Comparison of ENCODE assay signal across 22 mouse cellular contexts in the genomic region with DNA sequence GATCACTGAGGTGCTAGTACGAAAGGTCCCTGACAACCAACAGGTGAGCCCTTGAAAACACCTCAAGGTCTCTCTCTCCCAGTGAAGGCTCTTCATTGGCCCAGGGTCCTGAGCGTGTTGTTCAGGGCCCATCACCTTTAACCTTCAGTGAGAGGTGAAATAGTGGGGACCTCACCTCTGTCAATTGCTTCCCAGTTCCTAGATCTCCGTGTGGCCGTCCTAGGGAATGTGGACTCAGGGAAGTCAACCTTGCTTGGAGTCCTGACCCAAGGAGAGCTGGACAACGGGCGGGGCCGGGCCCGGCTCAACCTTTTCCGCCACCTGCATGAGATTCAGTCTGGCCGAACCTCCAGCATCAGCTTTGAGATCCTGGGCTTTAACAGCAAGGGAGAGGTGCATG. TPM values are rescaled to one million over a fixed set of nuclear protein-coding genes. Genes with fewer than 3 reads are reported as not detected.
DNase-seq lines count a peak whose midpoint lies in the region; ATAC-seq lines count a peak whose summit lies in the region.
"Had no signal": no experiment of that assay in that cellular context is flagged by ENCODE, and none has a peak within 500 bp of the region (broad histone marks: within the 10 kb centered on the region; RNA-seq: fewer than 3 reads in every experiment).

No protein-coding gene starts in this region.

- WGBS in neural tube, embryonic 11.5 days = 91% methylated on average over 10 of the region's 10 CpGs

- no peaks in the 10 kb centered on the region for H3K9me3 ChIP-seq in neural tube, embryonic 11.5 days (ENCODE audit: control insufficient read depth, low read length)
- H3K9me3 ChIP-seq: G1E had no signal

- no peak overlapping the region for H3K4me2 ChIP-seq in neural tube, embryonic 11.5 days (ENCODE audit: low read depth)

- H3K36me3 ChIP-seq in neural tube, embryonic 11.5 days (ENCODE audit: control insufficient read depth, insufficient read depth, low read length) = peaks cover 15% of the 10 kb centered on the region

- H3K9ac ChIP-seq in neural tube, embryonic 11.5 days (ENCODE audit: low read length) = no peak overlapping the region

- no peaks in the 10 kb centered on the region for H3K27me3 ChIP-seq in neural tube, embryonic 11.5 days (ENCODE audit: control insufficient read depth, insufficient read depth, low read length)
- H3K27me3 ChIP-seq: CH12.LX, Patski had no signal

- H3K27ac ChIP-seq in neural tube, embryonic 11.5 days (ENCODE audit: low read depth, low read length) = no peak overlapping the region

- H3K4me1 ChIP-seq in neural tube, embryonic 11.5 days (ENCODE audit: control insufficient read depth, insufficient read depth, low read length) = peaks cover 6% of the 10 kb centered on the region

- no peak for ATAC-seq in neural tube, embryonic 11.5 days (ENCODE audit: insufficient read depth, low FRiP score, low TSS enrichment)
- ATAC-seq: activated CD4-positive, CD25-positive, alpha-beta regulatory T cell, adult 4 months; CD4-positive, CD25-positive, alpha-beta regulatory T cell, adult 4 months; Patski had no signal

- peak; percentile 25 for DNase-seq in cerebellum, adult 11-12 months
- DNase-seq in cerebellum, postnatal 36 days = no peak
- peak; percentile 91 for DNase-seq in heart, adult 11 months
- DNase-seq in heart, adult 18-20 months = no peak
- peak; percentile 4 for DNase-seq in neural tube, embryonic 11.5 days (ENCODE audit: low spot score)
- no peak for DNase-seq in neural tube, embryonic 10.5 days (ENCODE audit: extremely low spot score, low spot score)
- DNase-seq: adrenal gland, adult 2 months; adrenal gland, adult 8-10 months; adrenal gland, postnatal 10 days; adrenal gland, postnatal 14 days; adrenal gland, postnatal 25 days; adrenal gland, postnatal 36 days; B cell, adult 2 months; cerebellum, adult 11 months; cerebellum, adult 18-20 months; cerebellum, adult 2 months had no signal

- no peak overlapping the region for H3K4me3 ChIP-seq in neural tube, embryonic 11.5 days (ENCODE audit: low read depth, low read length)

RNA-seq across cellular contexts. Expression of a gene that starts 4.0 kb away (rescaled TPM):
- total RNA-seq in heart, adult 18-20 months (2021) = 10 to 100 TPM; 49.5 to 51.2 TPM
- polyA plus RNA-seq in neural tube, embryonic 11.5 days (2014; fragmentation: Nextera tagmentation; extraction: Ambion mirVana) = 23.8 and 27.3 TPM in 2 replicates

RNA-seq across cellular contexts. Expression of a gene that starts 11.4 kb away (rescaled TPM):
- 10 to 100 TPM; 28.0 to 30.4 TPM for total RNA-seq in heart, adult 18-20 months (2021)
- polyA plus RNA-seq in neural tube, embryonic 11.5 days (2014; fragmentation: Nextera tagmentation; extraction: Ambion mirVana) = 34.3 and 36.0 TPM in 2 replicates

RNA-seq across cellular contexts. Expression of a gene that starts 20.8 kb away (rescaled TPM):
- total RNA-seq in heart, adult 18-20 months (2021) = under 1 TPM; 0.41 to 0.60 TPM
- polyA plus RNA-seq in neural tube, embryonic 11.5 days (2014; fragmentation: Nextera tagmentation; extraction: Ambion mirVana) = 8.9 and 12.6 TPM in 2 replicates
- total RNA-seq: G1E, MEL had no signal
- polyA plus RNA-seq: G1E had no signal

RNA-seq across cellular contexts. Expression of a gene that starts 37.7 kb away (rescaled TPM):
- 1 to 10 TPM; 8.0 to 9.5 TPM for total RNA-seq in heart, adult 18-20 months (2021)
- polyA plus RNA-seq in neural tube, embryonic 11.5 days (2014; fragmentation: Nextera tagmentation; extraction: Ambion mirVana) = 8.9 and 9.5 TPM in 2 replicates

RNA-seq across cellular contexts. Expression of a gene that starts 37.8 kb away (rescaled TPM):
- total RNA-seq in heart, adult 18-20 months (2021) = 10 to 100 TPM; 20.5 to 21.7 TPM
- 68.4 and 73.4 TPM in 2 replicates for polyA plus RNA-seq in neural tube, embryonic 11.5 days (2014; fragmentation: Nextera tagmentation; extraction: Ambion mirVana)

Comparison
In these comparisons a context has a peak if more than half of its experiments do, and no peak if none do; other contexts are left out.
1. DNase-seq: peak in cerebellum, adult 11-12 months (single experiment), heart, adult 11 months (single experiment) and neural tube, embryonic 11.5 days (single experiment); none in cerebellum, postnatal 36 days (0 of 2), heart, adult 18-20 months (0 of 2) and neural tube, embryonic 10.5 days (single experiment).